Mouse (Mus musculus) splenic B cell, adult 2 months (primary cell): ENCODE measurements around the gene Lrwd1.

Source experiments
- DNase-seq: peaks from one replicate; pipeline ENCODE4 v3.0.0-alpha.2; 2011; ENCODE audit warnings: low read depth, low spot score
- H3K27me3 ChIP-seq: 2 replicates; pipeline ENCODE4 v1.6.1; 2012; ENCODE audit warnings: mild to moderate bottlenecking, low read length, moderate library complexity, mixed read lengths; ENCODE audit not compliant: control insufficient read depth, poor library complexity, insufficient read depth, severe bottlenecking
- H3K36me3 ChIP-seq: 2 replicates; pipeline ENCODE4 v1.6.1; 2012; ENCODE audit warnings: mild to moderate bottlenecking, low read length, moderate library complexity, mixed read lengths; ENCODE audit not compliant: control insufficient read depth, poor library complexity, insufficient read depth, severe bottlenecking

The Lrwd1 gene

GRCm38 (mm10) chr5:136135571-136136291, at the start of gene Lrwd1, which contains the start of gene Alkbh4:
Lrwd1 (minus strand) TSS chr5:136136074.
Alkbh4 (plus strand) TSS chr5:136136146.
- no peaks in the 10 kb centered on the region for H3K27me3 ChIP-seq
- peaks cover 2% of the 10 kb centered on the region for H3K36me3 ChIP-seq
- DNase-seq = peak; percentile 98

- Histone ChIP-seq H3K36me3 (peaks cover 9% of the 10 kb centered on the region), H3K27me3 (no peaks in the 10 kb centered on the region)
- no peak for DNase-seq
Measured at GRCm38 (mm10) chr5:136183766-136184165, 47.9 kb upstream of the Lrwd1 start.

GRCm38 (mm10) chr5:136182830-136183229, 47.0 kb upstream of the Lrwd1 start:
- no peak for DNase-seq
- H3K36me3 ChIP-seq = peaks cover 7% of the 10 kb centered on the region
- H3K27me3 ChIP-seq = no peaks in the 10 kb centered on the region

GRCm38 (mm10) chr5:136182049-136182448, 46.2 kb upstream of the Lrwd1 start:
- DNase-seq = no peak
- peaks cover 5% of the 10 kb centered on the region for H3K36me3 ChIP-seq
- H3K27me3 ChIP-seq = no peaks in the 10 kb centered on the region

GRCm38 (mm10) chr5:136181197-136181596, 45.3 kb upstream of the Lrwd1 start:
- Histone ChIP-seq H3K27me3 (no peaks in the 10 kb centered on the region), H3K36me3 (peaks cover 5% of the 10 kb centered on the region)
- DNase-seq = no peak

GRCm38 (mm10) chr5:136179594-136179993, 43.7 kb upstream of the Lrwd1 start:
- Histone ChIP-seq H3K27me3 (no peaks in the 10 kb centered on the region), H3K36me3 (peaks cover 5% of the 10 kb centered on the region; the same call in 1 of the 2 replicates)
- no peak for DNase-seq

- Histone ChIP-seq H3K36me3 (no peaks in the 10 kb centered on the region), H3K27me3 (no peaks in the 10 kb centered on the region)
- DNase-seq = peak; percentile 47
Measured at GRCm38 (mm10) chr5:136173606-136174463, 38.0 kb upstream of the Lrwd1 start.

GRCm38 (mm10) chr5:136172939-136173338, 37.1 kb upstream of the Lrwd1 start:
- H3K27me3 ChIP-seq = no peaks in the 10 kb centered on the region
- DNase-seq = no peak
- peaks cover 4% of the 10 kb centered on the region for H3K36me3 ChIP-seq

GRCm38 (mm10) chr5:136171363-136172341, 35.8 kb upstream of the Lrwd1 start:
- peak; percentile 56 for DNase-seq
- Histone ChIP-seq H3K27me3 (no peaks in the 10 kb centered on the region), H3K36me3 (peaks cover 9% of the 10 kb centered on the region)

- Histone ChIP-seq H3K36me3 (peaks cover 10% of the 10 kb centered on the region), H3K27me3 (no peaks in the 10 kb centered on the region)
- DNase-seq = peak; percentile 86
Measured at GRCm38 (mm10) chr5:136170512-136171362, 34.9 kb upstream of the Lrwd1 start, which contains the start of gene Orai2. Orai2 (minus strand) TSS chr5:136170713.

- Histone ChIP-seq H3K27me3 (no peaks in the 10 kb centered on the region), H3K36me3 (peaks cover 13% of the 10 kb centered on the region)
- peak; percentile 78 for DNase-seq
Measured at GRCm38 (mm10) chr5:136169626-136170511, 34.0 kb upstream of the Lrwd1 start.

- peak; percentile 53 for DNase-seq
- Histone ChIP-seq H3K36me3 (peaks cover 13% of the 10 kb centered on the region), H3K27me3 (no peaks in the 10 kb centered on the region)
Measured at GRCm38 (mm10) chr5:136168071-136168470, 32.2 kb upstream of the Lrwd1 start.

GRCm38 (mm10) chr5:136167296-136167695, 31.4 kb upstream of the Lrwd1 start:
- peaks cover 13% of the 10 kb centered on the region for H3K36me3 ChIP-seq
- no peaks in the 10 kb centered on the region for H3K27me3 ChIP-seq
- no peak for DNase-seq
